Mouse (Mus musculus) B cell, adult 2 months (primary cell): Measurements from ENCODE around the gene Tex261.
"Not testable (repeated sequence)": the region's sequence is repeated elsewhere in the genome, so short reads cannot be mapped to it uniquely, and the experiment has no call there.

Source experiments
- DNase-seq, 2 experiments: peaks; one replicate each; pipeline ENCODE4 v3.0.0; 2022

Tex261 gene

GRCm38 (mm10) chr6:83775638-83776293, at the start of gene Tex261:
Gene Tex261 (minus strand): TSS chr6:83775813.
- peak; percentile 94 to 95 for DNase-seq

- no peak for DNase-seq
Measured at GRCm38 (mm10) chr6:83821856-83822255, 46.2 kb upstream of the Tex261 start.

- no peak for DNase-seq
Measured at GRCm38 (mm10) chr6:83820727-83821515, 45.3 kb upstream of the Tex261 start.

GRCm38 (mm10) chr6:83818996-83819395, 43.4 kb upstream of the Tex261 start:
- DNase-seq: no peak

GRCm38 (mm10) chr6:83815801-83816200, 40.2 kb upstream of the Tex261 start:
- DNase-seq: no peak

GRCm38 (mm10) chr6:83802846-83803245, 27.2 kb upstream of the Tex261 start:
- no peak for DNase-seq

GRCm38 (mm10) chr6:83802033-83802432, 26.4 kb upstream of the Tex261 start:
- DNase-seq: no peak

- no peak for DNase-seq
Measured at GRCm38 (mm10) chr6:83796686-83797085, 21.1 kb upstream of the Tex261 start.

- DNase-seq: no peak
Measured at GRCm38 (mm10) chr6:83795492-83795900, 19.9 kb upstream of the Tex261 start.

GRCm38 (mm10) chr6:83794760-83795296, 19.2 kb upstream of the Tex261 start, which contains the start of gene Nagk:
Gene Nagk (plus strand): TSS chr6:83794982.
- peak; percentile 94 to 97 for DNase-seq

- no peak for DNase-seq
Measured at GRCm38 (mm10) chr6:83791251-83791890, 15.8 kb upstream of the Tex261 start.

- not testable (repeated sequence) for DNase-seq
Measured at GRCm38 (mm10) chr6:83790533-83790932, 14.9 kb upstream of the Tex261 start.

GRCm38 (mm10) chr6:83788554-83788953, 12.9 kb upstream of the Tex261 start:
- DNase-seq: no peak

GRCm38 (mm10) chr6:83786426-83786825, 10.8 kb upstream of the Tex261 start:
- no peak for DNase-seq

- peak; percentile 60 to 62 for DNase-seq
Measured at GRCm38 (mm10) chr6:83779026-83779425, 3.4 kb upstream of the Tex261 start.

- no peak for DNase-seq
Measured at GRCm38 (mm10) chr6:83778306-83778705, 2.7 kb upstream of the Tex261 start.

- peak in 1 of 2 experiments; percentile 21 for DNase-seq
Measured at GRCm38 (mm10) chr6:83774781-83775563, 641 bp downstream of the Tex261 start.

GRCm38 (mm10) chr6:83774126-83774525, 1.5 kb downstream of the Tex261 start:
- no peak for DNase-seq

- no peak for DNase-seq
Measured at GRCm38 (mm10) chr6:83768485-83768884, 7.1 kb downstream of the Tex261 start.

GRCm38 (mm10) chr6:83766982-83767381, 8.6 kb downstream of the Tex261 start:
- DNase-seq: no peak

GRCm38 (mm10) chr6:83762880-83763431, 12.7 kb downstream of the Tex261 start:
- DNase-seq: peak; percentile 42 to 44

GRCm38 (mm10) chr6:83762344-83762743, 13.3 kb downstream of the Tex261 start, which contains the start of gene Ankrd53:
Gene Ankrd53 (plus strand): TSS chr6:83762644.
- no peak for DNase-seq
